Mouse (Mus musculus): ENCODE data around the gene Acbd6.

Gene Acbd6

DNA sequence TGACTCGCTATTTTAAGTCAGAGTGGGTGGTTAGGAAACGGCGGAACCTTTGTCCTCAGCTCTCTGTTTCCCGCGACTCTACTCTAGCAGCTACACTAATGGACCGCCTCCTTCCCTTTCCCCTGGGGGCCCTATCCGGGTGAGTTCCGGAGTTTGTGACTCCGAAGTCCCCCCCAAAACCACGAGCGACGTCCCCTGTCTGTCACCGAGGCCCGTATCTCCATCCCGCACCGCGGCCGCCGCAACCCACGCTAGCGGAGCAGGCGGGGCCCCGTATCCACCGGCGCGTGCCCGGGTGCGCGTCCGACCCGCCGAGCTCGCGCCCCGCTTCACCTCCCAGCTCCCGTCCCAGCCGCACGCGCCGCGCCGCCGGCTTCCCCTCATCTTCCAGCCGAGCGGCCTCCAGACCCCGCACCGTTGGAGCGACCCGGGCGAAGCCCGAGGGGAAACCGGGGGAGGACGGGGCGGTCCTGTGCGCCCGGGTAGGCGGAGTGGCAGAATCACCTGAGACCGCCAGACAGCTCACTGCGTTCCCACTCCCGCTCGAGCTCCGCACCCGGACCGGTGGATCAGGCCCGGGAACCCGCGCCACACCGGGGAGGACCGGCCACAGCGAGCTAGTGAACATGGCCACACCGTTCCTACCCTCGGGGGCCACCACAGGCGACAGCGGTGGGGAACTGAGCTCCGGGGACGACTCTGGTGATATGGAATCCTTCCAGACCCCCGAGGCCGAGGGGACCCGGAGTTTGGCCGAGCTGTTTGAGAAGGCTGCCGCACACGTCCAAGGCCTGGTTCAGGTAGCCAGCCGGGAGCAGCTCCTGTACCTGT lies at the start of gene Acbd6:
TSS of gene Acbd6 (plus strand) at position 109 of the 831 bp plus-strand sequence.
- peak; percentile 78 for DNase-seq

DNA sequence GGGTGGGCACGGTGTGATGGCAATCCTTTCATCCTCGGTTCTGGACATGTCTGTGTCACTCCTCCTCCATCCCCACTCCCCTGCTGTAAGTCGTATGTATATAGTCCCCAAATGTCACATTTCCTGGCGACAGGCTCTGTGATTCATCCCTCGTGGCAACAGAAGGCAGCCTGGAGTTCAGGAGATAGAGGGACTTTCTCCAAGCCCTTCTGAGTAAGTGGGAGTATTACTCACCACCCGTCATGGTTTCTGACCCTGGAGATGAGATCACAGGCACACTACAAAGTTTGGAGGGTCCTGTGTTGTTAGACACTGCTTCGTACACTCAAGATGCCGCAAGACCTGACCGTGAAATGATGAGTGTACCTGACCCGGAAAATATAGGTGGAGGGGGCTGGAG lies 47.7 kb upstream of the Acbd6 start:
- no peak for DNase-seq

DNA sequence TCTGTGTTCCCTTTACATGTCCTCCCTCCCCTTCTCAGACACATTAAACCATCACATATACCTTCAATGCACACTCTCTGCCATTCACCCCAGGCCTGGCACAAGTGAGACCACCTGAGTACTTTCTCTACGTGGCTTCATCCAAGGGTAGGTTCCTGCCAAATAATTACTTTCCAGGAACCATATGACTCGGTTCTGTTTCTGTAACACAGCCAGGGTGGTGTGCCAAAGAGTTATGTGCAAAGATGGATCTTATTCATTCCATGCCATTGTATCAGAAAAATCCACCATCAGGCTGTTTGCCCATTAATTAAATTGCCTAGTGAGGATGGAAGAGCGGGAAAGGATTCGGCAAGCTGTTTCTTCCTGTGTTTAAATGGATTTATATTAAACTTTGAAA lies 42.1 kb upstream of the Acbd6 start:
- no peak for DNase-seq

DNA sequence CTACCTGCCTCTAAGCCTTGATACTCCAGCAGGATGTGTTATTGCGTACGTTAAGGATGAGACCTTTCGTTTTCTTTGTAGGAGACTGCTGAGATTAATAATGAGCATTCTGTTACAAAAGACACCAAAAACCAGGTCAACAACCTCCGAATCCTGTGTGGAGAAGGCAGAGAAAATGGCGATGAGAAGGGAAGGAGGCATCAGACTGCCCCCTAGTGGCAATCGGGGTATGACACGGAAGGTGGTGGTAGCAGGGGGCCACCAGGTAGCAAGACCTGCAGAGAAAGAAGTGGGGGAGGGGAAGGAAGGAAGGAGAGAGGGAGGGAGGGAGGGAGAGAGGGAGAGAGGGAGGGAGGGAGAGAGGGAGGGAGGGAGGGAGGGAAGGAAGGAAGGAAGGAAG lies 41.3 kb upstream of the Acbd6 start:
- DNase-seq = peak; percentile 38 to 58

DNA sequence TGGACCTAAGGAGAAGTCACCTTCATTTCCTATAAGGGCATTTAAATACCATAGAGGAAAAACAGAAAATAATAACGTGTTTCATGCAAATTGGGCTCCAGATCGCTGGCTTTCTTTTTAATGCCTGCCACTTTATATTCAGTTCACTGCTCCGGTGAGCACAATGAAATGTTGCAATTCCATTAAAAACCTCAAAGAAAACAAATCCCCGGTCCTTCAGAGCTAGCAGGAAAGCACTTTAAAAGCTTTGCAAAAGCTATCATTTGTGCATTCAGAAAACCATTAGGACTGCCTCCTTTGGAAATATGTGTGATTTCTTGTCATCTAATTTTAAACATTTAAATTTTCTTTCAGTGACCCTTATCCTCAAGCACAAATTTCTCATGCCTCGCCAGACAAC lies 40.9 kb upstream of the Acbd6 start:
- no peak for DNase-seq

DNA sequence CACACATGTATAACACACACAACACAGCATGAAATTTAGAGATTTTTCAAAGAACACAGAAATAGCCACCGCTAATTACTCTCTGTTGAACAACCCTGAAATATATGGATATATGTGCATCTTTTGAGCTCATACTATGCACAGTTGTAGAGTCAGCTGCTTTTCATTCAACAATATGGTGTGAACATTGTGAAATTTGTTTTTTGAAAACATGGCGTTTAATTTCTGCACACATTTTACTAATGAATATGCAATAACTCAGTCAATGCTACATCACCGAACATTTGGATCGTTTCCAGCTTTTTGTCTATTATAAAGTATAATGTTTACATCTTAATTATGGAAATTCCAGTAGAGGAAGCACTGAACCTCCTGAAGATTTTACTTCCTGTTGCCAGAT lies 37.6 kb upstream of the Acbd6 start:
- DNase-seq = no peak

DNA sequence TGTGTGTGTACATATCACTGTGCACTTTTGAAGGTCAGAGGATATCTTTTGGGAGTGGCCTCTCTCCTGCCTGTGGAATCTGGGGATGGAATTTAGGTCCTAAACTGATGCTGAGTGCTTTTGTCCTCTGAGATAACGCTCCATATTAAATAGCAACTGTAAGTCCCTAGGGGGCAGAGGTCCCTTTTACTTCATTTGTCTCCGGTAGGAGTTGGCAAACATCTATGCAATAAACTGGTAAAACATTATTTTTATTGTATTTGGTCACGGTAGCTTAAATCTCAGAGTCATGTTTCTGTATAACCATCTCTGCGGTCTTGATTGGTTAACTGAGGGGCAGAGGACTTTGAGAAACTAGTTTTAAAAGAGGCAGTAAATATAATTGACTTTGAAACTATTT lies 35.4 kb upstream of the Acbd6 start:
- DNase-seq = no peak

DNA sequence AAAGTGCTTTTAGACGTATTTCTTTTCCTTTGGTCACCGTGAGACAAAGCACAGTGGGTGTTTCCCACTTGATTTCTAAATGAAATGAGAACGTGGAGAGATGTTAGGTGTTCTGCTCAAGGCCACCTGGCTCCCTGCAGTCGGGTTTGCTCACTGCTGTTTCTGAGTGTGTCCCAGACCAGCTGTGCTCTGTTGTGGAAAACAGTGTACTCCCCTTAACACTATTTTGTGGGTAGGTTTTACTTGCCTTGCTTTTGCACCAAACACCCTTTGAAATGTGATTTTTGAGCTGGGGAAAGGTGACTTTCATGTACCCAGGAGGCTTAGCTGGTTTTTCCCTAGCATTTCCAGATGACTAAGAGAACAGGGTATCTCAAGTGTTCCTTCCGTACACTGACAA lies 31.7 kb upstream of the Acbd6 start:
- no peak for DNase-seq

DNA sequence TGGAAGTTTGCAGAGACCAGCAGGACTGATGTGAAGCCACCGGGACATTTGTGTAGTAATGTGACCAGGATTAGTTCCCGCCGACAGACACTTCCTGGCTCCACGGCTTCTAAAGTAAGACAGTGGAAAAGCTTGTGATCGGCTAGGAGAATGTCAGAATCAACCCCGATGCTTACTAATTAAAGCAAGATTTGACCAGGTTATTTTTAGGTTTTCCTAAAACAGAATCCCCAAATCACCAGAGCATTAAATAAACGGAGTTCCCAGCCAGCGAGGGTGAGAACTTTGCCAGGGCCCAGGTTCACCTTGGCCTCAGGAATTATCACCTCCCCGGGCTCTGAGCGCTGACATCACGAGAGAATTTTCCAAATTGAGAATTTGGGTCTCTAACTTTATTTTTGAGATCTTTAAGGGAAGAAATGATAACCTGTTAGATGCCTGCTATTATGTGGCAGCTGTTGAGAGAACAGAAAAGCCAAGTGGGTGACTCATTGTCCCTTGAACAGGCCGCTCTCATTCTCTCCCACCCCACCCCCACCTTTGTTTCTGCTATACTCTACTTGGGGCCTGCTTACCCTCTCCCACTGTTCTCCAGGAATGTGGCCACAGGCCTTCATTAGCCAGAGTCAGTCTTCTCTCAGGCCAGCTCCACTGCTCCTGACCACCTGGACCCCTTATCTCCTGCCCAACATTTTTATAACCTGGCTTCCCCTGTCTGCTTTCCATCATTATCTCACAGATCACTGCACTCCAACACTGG lies 30.7 kb upstream of the Acbd6 start:
- no peak for DNase-seq

DNA sequence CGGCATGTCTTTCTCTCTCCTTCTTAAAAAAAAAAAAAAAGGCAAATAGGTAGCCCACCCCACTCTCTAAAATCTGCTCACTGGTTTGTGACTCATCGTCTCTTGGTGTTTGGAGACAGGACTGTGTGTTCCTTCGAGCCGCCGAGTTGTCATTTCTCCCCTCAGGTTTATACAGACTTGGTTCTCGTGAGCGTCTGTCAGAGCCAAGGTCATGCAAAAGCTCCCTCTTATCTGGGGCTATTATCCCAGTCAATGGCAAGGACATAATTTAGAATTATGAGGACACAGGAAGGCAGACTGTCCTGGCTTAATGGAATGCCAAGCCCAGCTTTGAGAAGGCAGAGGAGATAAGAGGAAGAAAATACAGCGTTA lies 30.1 kb upstream of the Acbd6 start:
- DNase-seq = no peak

DNA sequence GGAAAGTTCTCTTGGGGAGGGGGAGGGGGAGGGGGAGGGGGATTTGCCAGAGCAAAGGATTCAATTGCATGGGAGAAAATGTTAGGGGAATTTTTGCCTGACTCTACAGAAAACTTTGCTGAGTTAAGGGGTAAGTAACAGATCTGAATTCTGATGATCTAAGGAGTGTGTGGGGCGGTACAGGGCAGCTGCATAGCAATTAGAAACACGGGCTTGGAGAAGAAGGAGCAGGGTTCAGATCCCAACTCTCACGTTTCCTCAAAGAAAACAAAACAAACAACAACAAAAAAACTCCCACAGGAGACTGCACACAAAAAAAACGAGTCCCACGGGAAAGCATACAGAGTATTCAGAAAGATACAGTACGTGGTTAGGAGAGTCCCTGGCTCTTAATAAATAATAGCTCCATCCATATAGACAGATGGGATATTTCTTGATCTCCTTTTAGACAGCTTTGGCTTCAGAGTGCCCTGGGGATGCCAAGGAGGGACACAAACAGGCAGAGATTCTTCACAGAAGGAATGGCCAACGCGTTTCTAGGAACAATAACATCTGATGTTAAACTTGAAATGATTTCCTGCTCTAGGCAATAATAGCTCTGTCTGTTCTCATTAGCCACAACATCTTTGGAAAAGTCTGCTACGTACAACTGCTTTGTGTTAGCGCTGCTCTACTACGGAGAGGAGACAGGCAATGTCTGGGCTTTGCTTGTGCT lies 29.4 kb upstream of the Acbd6 start:
- DNase-seq = peak in 1 of 2 experiments; percentile 10

DNA sequence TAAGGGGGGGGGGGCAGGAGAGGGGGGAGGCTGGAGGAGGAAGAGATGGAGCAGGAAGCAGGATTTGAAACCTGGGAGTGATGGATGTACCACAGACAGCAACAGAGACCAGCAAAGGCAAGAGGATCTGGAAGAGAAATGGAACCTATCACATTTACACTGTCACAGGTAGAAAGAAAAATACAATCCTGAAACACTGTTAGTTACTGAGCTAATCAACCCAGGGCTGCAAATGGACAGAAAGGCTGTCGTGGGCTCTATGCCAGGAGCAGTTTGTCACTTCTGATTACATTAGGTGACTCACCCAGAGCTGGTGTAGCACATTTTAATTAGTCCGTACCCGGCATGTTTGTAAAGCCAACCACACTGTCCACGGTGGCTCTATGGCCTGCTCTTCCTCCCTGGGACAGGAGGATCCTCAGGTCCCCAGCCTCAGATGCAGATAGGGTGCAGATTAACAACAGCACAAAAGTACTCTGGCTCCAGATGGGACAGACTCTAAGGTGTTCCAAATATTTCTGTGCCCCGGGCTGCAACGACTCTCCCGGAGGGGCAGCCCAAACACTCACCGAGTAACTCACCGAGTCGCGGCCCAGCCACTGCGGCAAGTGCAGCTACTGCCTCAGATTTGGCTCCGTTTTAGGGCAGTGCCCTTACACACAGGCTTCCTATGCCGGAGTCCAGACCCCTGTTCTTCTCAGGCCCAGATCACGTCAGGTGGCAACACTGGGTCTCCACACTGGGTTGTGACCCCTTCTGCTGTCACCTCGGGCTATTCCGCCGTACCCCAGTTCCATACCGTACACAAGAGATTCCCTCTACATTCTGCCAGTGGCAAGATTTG lies 28.6 kb upstream of the Acbd6 start:
- no peak for DNase-seq

DNA sequence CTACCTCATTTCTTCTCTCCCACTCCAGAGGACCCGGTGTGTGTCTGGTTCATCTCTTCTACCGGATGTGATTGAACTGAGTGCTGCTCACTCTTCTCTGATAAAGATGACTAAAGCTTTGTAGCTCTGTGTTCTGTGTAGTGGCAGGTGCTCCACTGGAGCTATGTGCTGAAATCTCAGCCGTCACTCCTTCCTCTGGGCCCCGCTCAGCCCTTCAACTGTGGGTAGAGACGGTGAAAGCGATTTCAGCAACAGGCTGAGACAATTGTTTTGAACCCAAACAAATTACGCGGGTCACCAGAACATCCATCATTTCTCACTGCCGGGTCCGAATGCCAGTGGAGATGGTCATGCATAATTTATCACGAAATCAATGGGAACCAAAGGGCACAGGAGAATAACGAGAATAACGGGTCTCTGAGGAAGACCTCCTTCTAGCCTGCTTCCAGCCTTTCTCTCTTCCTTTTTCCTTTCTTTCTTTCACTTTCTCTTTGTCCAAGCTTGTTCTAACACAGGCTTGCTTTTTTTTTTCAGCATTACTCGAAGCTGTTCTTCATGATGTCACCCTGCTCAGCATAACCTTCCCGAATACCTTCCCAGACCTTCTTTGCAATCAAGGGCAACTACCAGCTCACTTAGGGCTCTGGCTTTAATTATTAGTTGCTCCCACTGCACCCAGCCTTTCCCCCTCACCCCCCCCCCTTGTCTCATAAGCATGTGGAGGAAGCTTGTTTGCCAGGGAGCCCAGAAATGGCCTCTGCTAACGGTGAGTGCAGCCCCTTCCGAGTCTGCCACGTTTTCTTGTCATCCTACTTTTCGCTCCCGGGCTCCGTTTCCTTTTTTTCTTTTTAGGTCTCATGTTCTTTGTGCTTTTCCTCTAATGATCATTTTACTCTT lies 27.1 kb upstream of the Acbd6 start:
- no peak for DNase-seq

DNA sequence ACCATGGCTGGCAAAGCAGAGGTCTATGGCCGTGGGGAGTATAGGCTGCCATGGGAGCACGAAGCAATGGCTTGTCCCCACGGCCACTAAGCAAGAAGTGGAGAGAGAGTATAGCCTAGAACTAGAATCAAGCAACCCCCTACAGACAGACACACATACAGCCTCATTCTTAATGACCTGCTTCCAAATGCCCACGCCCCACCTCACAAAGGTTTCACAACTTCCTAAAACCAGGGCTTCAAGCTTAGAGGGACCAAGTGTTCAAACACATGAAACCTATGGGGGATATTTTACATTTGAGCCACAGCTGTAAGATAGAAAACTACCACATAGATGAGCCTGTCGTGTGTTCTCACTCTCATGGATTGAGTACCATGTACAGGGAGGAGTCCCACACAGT lies 25.5 kb upstream of the Acbd6 start:
- no peak for DNase-seq

DNA sequence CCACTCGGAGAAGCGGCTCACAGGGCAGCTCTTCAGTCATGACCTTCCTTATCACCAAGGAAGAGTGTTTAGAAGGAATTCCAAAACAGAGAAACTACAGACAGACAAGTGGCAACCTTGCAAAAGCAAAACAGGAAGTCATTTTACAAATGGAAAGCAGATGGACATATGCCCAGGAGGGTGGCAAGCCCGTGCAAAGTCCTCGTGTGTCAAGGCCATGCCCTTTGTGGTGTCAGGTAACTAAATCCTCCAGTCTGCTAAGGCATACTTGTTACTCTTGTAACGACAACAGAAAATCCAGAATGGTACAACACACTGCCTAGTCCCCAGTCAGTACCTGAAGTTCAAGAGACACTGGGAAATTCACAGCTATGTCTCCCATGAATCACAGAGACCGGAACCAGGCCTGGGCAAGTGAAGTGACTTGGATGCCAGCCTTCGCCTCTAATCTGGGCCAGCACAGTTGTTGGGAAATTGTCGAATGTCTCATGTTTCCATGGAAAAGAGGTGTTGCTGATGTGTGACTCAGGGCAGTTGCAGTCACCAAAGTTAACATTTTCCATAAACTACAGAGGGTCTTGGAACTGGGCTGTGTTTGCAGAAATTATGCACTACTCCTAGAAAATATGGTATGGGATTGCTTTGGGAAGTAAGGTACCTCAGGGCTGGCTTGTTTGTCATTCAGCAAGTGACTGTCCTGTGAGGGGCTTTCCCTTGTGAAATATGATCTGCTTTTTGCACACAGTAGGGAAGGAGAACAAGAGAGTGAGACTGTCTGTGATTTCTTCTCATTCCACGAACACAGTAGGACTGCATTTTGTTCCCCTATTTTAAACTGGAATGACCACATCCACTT lies 24.9 kb upstream of the Acbd6 start:
- DNase-seq = peak; percentile 51 to 56

DNA sequence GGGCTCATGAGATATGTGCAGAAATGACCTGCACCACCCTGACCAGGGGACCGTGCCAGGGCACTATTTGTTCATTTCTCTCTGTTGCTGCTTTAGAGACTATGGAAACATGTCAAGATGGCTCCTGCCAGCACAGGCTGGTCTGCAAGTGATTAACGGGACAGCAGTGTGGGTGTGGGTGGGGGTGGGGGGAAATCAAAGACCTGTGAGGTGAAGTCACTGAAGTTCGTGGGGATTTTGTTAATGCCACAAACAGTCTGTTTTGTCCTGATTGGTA lies 24.3 kb upstream of the Acbd6 start:
- no peak for DNase-seq

DNA sequence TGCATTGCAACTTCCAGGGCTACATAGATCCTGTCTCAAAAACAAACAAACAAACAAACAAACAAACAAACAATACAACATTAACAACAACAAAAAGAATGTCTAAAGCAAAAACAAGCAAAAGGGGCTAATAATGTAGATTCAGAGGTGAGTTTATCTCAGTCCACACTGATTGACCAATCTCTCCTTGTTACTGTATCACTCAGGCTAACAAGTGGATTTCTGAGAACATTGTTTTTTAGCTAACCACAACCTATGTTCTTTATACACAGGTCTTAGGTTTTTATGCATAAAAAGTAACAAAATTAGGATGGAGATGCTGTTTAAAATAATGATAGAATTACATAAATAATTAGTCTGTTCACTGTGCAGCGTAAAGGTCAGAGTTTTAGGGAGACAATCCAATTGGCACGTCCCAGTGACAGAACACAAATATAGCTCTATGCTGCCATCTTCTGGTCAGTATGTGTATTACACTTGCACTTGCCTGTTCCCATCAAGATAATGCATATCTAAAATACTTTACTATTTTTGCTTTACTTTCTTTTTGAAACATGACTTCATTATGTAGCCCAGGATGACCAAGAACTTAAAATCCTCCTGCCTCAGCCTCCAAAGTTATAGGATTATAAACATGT lies 20.8 kb upstream of the Acbd6 start:
- DNase-seq = peak in 1 of 2 experiments; percentile 64

DNA sequence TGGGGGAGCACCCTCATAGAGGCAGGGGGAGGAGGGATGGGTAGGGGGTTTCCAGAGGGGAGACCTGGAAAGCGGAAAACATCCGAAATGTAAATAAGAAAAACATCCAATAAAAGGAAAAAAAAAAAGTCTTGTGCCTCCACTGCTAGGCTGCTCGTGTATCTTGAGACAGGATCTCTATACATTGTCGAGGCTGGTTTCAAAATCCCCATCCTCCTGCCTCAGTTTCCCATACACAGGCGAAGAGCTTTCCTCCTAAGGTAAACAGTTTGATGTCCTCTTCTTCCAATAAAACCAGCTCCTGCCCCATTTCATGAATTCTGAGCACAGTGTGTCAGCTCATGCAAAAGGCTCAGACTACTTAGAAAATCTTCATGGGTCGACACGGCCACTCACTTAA lies 19.9 kb upstream of the Acbd6 start:
- no peak for DNase-seq

DNA sequence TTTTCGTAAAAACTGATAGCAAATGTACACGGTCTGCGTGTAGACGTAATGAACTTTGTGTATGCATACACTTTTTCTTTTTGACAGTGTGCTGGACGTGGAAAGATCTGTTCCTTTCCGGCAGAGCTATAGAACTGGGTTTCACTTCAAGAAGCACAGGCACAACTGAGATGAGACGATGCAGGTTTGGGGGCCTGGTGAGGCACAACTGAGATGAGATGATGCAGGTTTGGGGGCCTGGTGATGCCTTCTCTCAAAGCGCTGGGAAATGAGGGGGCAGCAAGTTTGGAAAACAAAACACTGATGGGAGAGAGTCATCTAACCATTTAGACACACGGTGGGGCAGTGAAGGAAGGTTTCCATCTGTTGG lies 293 bp upstream of the Acbd6 start:
- no peak for DNase-seq

DNA sequence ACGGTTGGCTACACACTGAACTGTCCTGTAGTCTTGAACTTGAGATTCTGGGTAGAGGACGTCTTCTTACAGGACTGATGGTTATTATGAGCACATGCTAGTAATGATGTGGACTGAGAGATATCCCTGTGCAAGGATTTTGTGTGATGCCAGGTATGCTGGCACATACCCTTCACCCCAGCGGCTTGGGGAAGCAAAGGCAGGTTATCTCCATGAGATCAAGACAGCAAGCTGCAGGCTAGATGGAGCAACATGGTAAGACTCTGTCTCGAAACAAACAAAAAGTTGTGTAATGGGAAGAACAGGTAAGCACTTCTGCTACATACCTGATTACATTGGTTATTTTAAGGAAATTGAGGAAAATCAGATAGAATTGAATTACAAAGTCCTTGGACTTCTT lies 2.1 kb downstream of the Acbd6 start:
- DNase-seq = no peak

DNA sequence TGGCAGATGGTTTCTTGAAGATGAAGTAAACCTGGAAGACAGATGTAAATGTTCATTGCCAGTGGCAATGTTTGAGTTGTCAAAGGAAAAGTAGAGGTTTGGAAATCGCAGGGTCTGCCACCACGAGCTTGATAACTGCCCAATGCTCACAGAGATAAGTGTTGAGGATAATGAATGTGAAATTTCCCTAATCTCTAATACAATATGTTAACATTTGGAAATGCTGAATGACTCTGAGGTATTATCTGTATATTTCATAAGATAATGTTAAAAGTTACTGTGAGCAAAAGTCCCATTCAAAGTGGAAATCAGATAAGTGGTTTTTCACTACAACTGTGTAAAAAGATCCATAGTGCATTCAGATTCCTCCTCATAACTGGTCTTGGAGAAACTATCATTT lies 2.8 kb downstream of the Acbd6 start:
- no peak for DNase-seq
